Mouse (Mus musculus) embryonic facial prominence, embryonic 11.5 days (tissue): ENCODE results near the gene Sox10. TPM values are rescaled to one million over a fixed set of nuclear protein-coding genes. Genes with fewer than 3 reads are reported as not detected.

Experiments
- ATAC-seq: fragments of 200-750 bp; cut with Nextera tagmentation; replicated peaks from 2 replicates; pipeline ENCODE4 v1.8.0; 2017; ENCODE audit warnings: low read depth; ENCODE audit not compliant: insufficient number of reproducible peaks, low FRiP score, low TSS enrichment
- DNase-seq: peaks from one replicate; pipeline ENCODE4 v3.0.0-alpha.2; 2015; ENCODE audit warnings: low spot score
- H3K27ac ChIP-seq: fragments of 300-500 bp; sonication (generic); replicated peaks from 2 replicates; pipeline ENCODE4 v1.5.1; 2014; ENCODE audit warnings: mild to moderate bottlenecking, low read depth, low read length, control low read depth
- H3K27me3 ChIP-seq: fragments of 300-500 bp; sonication (generic); 2 replicates; pipeline ENCODE4 v1.6.1; 2014; ENCODE audit warnings: mild to moderate bottlenecking, low read length, moderate library complexity, mixed read lengths; ENCODE audit not compliant: control insufficient read depth, insufficient read depth
- H3K36me3 ChIP-seq: fragments of 300-500 bp; sonication (generic); replicated peaks from 2 replicates; pipeline ENCODE4 v1.6.1; 2014; ENCODE audit warnings: low read depth, mild to moderate bottlenecking, low read length, moderate library complexity, mixed read lengths; ENCODE audit not compliant: control insufficient read depth, insufficient read depth
- H3K4me1 ChIP-seq: fragments of 300-500 bp; sonication (generic); 2 replicates; pipeline ENCODE4 v1.6.1; 2014; ENCODE audit warnings: low read length, mixed read lengths; ENCODE audit not compliant: control insufficient read depth, insufficient read depth
- H3K4me2 ChIP-seq: fragments of 300-500 bp; sonication (generic); 2 replicates; pipeline ENCODE4 v1.6.1; 2014; ENCODE audit warnings: low read depth, mild to moderate bottlenecking, control low read depth, low read length, moderate library complexity
- H3K4me3 ChIP-seq: fragments of 300-500 bp; sonication (generic); 2 replicates; pipeline ENCODE4 v1.5.1; 2014; ENCODE audit warnings: low read depth, low read length, control low read depth
- H3K9ac ChIP-seq: fragments of 300-500 bp; sonication (generic); replicated peaks from 2 replicates; pipeline ENCODE4 v1.6.1; 2014; ENCODE audit warnings: mild to moderate bottlenecking, control low read depth, low read length
- H3K9me3 ChIP-seq: fragments of 300-500 bp; sonication (generic); replicated peaks from 2 replicates; pipeline ENCODE4 v1.6.1; 2016; ENCODE audit warnings: mild to moderate bottlenecking, low read length, inconsistent platforms, mixed read lengths; ENCODE audit not compliant: control insufficient read depth
- WGBS: fragments of 180-500 bp; shearing (Covaris S2); extraction: QIAGEN DNeasy Blood & Tissue Kit; methylation state at CpG from one replicate; pipeline ENCODE4 v1.1.7; 2014; 5-methylcytosine and 5-hydroxymethylcytosine counted together
- polyA plus RNA-seq: library from polyadenylated mRNA; unstranded; fragments of >200 nt; fragmentation: Nextera tagmentation; extraction: Ambion mirVana; gene quantifications from 2 replicates; pipeline ENCODE4 v1.2.1, GENCODE M21; 2014

The Sox10 gene
- polyA plus RNA-seq, 1 experiment from 2014 or later: 11.6 TPM

DNA sequence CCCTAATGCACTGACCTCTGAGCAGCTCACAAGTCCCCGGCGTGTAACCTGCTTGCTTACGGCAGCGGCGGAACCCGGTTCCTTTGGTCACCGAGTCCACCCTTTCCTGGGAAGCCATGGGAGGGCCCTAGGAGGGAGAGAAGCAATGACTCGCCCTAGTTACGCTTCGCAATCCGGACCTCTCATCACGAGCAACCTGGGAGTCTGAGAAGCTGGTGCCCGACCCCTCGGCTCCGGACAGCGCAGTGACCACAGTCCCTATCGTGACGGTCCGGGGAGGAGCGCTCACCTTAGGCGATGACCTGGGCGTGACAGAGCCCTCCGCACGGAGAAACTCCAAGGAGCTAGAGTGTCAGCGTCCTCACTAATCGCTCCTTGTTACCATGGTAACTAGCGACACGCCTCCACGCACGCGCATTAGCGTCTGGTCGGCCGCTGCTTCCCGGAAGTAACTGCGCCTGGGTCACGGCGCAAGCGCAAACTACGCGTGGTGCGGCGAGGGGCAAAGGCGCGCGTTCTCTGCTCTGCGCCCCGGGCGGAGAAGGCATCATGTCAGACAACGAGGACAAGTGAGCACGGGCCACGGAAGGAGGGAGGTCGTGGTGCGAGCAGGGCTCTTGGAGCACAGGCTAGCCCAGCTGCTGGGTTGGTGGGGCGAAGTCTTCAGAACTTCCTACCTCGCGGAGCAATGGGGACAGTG is 24.0 kb downstream of the Sox10 start, which contains the start of the genes Polr2f and 1700088E04Rik:
Polr2f (plus strand) TSS at position 144 of the 700 bp plus-strand sequence.
1700088E04Rik (minus strand) TSS at position 388 of the 700 bp plus-strand sequence.
- Histone ChIP-seq H3K9ac (peak within 1 kb of the TSS; percentile 79), H3K27ac (no peak within 1 kb of the TSS), H3K4me3 (peak within 1 kb of the TSS; percentile 87), H3K36me3 (no peaks in the 10 kb centered on the region; the same call in 1 of the 2 replicates), H3K9me3 (no peaks in the 10 kb centered on the region), H3K27me3 (no peaks in the 10 kb centered on the region), H3K4me2 (peak within 1 kb of the TSS; percentile 79), H3K4me1 (no peaks in the 10 kb centered on the region; the same call in 1 of the 2 replicates)
- peak; percentile 98 for DNase-seq
- ATAC-seq: peak; percentile 84
- WGBS: under 1% methylated on average over 57 of the region's 57 CpGs

DNA sequence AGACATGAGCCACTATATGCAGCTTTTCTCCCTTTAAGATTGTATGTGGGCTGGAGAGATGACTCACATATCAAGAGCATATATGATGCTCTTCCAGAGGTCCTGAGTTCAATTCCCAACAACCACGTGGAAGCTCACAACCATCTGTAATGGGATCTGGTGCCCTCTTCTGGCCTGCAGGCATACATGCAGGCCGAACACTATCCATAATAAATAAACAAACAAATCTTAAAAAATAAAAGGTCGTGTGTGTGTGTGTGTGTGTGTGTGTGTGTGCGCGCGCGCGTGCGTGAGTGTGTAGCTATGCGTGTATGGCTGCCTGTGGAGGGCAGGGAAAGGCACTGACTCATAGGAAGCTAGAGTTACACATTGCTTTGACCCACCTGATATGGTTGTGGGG is 25.4 kb downstream of the Sox10 start:
- ATAC-seq: no peak
- H3K27ac ChIP-seq: no peak overlapping the region

DNA sequence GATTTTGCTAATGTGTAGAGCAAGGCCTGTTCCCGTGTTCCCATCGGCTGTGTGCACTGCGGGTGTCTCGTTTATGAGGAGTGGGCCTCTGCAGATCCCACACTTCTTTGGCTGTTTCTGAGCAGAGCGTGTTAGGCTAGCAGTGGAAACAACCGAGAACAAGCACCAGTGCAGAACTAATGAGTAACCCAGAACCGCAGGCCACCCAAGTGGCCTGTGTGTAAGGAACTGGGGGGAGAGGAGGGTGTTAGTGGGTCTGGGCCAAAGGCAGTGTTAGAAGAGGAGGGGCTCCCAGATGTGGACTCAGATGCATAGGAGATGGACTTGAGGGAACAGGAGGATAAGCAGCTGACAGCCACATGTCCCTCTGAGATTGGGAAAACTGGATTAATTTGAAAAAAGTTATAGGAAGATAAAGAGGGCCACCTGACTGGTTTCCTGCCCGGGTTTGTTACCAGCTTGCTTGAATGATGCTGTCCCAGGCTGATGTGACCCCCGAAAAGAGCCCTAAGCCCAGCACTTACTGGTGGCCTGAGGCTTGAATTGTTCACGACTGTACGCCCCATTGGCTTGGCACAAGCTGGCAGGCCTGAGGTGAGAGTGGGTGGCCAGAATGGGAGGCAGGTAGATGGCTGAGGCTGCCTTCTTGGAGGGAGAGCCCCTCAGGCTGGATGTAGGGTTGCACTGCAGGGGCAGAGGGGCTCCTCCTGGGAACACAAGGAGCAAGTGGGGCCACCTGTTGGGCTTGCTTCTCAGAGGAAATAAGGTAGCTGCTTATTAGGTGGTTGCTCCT is 29.1 kb downstream of the Sox10 start:
- no peak overlapping the region for H3K4me2 ChIP-seq
- WGBS: 71% methylated on average over 11 of the region's 11 CpGs
- no peaks in the 10 kb centered on the region for H3K4me1 ChIP-seq
- H3K36me3 ChIP-seq: no peaks in the 10 kb centered on the region; the same call in none of the 2 replicates
- no peak for DNase-seq
- H3K9me3 ChIP-seq: no peaks in the 10 kb centered on the region
- H3K9ac ChIP-seq: no peak overlapping the region
- ATAC-seq: no peak
- no peak overlapping the region for H3K4me3 ChIP-seq
- H3K27me3 ChIP-seq: no peaks in the 10 kb centered on the region
- no peak overlapping the region for H3K27ac ChIP-seq

More for the DNA sequence above, 25.4 kb downstream of the Sox10 start:
- no peak overlapping the region for H3K9ac ChIP-seq
- DNase-seq: no peak
- H3K27me3 ChIP-seq: no peaks in the 10 kb centered on the region
- no peaks in the 10 kb centered on the region for H3K9me3 ChIP-seq
- no peaks in the 10 kb centered on the region; the same call in 1 of the 2 replicates for H3K36me3 ChIP-seq
- H3K4me1 ChIP-seq: no peaks in the 10 kb centered on the region; the same call in 1 of the 2 replicates
- WGBS: 64% methylated on average over 10 of the region's 10 CpGs
- no peak overlapping the region for H3K4me3 ChIP-seq
- no peak overlapping the region for H3K4me2 ChIP-seq

DNA sequence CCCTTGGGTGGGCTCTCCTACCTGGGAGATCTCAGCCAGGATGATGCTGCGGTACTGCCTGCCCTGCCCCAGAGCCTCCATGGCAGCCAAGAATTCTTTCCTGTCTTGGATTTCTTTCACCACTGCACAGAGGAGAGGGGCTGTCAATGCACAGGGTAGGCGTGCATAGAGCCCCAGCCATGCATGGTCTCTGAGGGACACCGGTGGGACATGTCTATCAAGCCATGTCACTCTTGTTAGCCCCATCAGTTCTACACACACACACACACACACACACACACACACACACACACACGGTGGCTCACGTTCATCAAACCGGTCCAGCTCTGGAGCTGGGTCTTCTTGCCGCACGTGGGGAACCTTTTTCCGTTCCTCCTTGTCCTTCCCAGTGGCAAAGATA is 29.7 kb downstream of the Sox10 start:
- no peaks in the 10 kb centered on the region for H3K27me3 ChIP-seq
- DNase-seq (no peak), ATAC-seq (no peak; the same call in 1 of the 2 replicates)
- WGBS: 75% methylated on average over 9 of the region's 9 CpGs
- H3K9ac ChIP-seq: no peak overlapping the region
- no peak overlapping the region for H3K4me3 ChIP-seq
- no peak overlapping the region for H3K4me2 ChIP-seq
- H3K4me1 ChIP-seq: no peaks in the 10 kb centered on the region
- no peaks in the 10 kb centered on the region; the same call in none of the 2 replicates for H3K36me3 ChIP-seq
- H3K9me3 ChIP-seq: no peaks in the 10 kb centered on the region
- H3K27ac ChIP-seq: no peak overlapping the region

DNA sequence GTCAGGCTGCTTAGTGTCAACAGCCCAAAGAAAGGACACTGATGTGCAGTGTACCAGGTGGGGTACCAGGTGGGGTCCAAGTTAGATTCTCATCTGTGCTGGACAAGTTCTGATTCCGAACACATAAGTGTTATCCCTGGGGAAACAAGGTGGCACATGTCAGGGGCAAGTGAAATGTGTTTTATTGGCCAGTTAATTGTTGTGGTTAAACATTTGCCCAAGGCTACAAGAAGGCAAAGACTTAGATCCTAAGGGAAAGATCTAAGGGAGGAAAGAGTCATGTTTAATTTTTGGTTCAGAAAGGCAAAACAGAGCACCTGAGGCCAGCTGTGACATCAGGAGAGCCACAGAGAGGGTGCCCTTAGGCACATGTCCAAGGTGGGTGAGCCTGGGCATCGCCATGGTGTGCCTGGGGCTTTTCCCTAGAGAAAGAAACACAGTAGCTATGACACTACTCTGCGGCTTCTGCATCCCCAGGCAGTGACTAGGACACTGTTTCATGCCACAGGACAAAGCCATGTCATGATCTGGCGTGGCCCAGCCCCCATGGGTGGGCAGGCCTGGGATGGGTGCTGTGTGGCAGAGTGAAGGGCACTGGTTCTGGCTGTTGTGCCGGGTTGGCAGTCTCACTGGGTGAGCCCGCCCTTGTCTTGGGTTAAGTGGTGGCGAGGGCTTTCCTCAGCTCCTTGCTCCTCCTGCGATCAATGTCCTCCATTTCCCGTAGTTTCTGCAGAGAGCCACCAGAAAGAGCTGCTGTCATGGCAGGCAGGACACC is 30.4 kb downstream of the Sox10 start:
- DNase-seq: no peak

DNA sequence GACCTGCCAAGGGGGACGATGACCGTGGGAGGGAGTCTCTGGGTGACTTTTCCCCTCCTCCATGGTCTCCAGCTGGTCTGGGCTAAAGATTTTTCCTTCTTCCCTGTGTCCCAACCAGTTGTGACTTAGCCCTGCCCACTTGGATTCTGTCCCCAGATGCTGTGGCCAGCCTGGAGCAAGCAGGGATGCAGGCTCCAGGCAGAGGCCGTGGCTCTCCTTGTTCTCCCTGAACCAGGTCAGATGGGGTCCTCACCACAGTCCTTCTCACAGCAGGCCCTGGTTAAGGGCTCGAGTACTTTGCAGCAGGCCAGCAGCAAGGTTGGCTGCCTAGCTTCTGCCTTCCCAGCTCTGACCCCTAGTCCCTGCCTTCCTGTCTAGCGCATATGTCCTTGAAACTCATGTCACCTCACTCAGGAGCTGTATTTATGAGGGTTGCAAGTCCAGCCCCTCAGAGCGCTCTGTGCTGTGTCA is 31.8 kb downstream of the Sox10 start:
- Histone ChIP-seq H3K4me3 (no peak overlapping the region), H3K27me3 (no peaks in the 10 kb centered on the region), H3K4me2 (no peak overlapping the region), H3K27ac (no peak overlapping the region), H3K4me1 (no peaks in the 10 kb centered on the region), H3K36me3 (no peaks in the 10 kb centered on the region; the same call in none of the 2 replicates), H3K9ac (no peak overlapping the region), H3K9me3 (no peaks in the 10 kb centered on the region)
- DNase-seq (no peak), ATAC-seq (no peak)
- 88% methylated on average over 6 of the region's 6 CpGs for WGBS

More for the DNA sequence above, 30.4 kb downstream of the Sox10 start:
- 81% methylated on average over 9 of the region's 9 CpGs for WGBS
- Histone ChIP-seq H3K27me3 (no peaks in the 10 kb centered on the region), H3K9me3 (no peaks in the 10 kb centered on the region), H3K9ac (no peak overlapping the region), H3K36me3 (no peaks in the 10 kb centered on the region; the same call in none of the 2 replicates), H3K4me2 (no peak overlapping the region), H3K4me1 (no peaks in the 10 kb centered on the region), H3K27ac (no peak overlapping the region), H3K4me3 (no peak overlapping the region)
- no peak for ATAC-seq

DNA sequence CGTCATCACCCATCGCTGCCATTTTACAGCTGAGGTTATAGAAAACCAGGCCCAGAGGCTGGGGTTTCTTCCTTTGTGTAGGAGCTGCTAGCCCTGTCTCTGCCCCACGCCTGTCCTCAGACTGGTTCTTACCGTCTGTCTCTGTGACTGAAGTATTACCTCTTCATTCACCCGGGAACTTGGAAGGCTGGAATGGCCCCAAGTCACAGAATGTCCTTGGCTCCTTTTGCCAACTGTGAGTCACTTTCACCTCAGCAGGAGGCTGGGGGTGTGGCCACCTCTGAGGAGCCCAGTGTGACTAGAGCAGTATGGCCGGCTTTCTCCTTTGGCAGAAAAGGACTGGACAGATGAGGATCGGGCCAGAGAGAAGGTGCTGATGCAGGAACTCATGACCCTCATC is 33.6 kb downstream of the Sox10 start:
- H3K9ac ChIP-seq: no peak overlapping the region
- no peaks in the 10 kb centered on the region for H3K9me3 ChIP-seq
- H3K4me3 ChIP-seq: no peak overlapping the region
- no peak for DNase-seq
- H3K27me3 ChIP-seq: no peaks in the 10 kb centered on the region
- ATAC-seq: no peak
- H3K36me3 ChIP-seq: peaks cover 4% of the 10 kb centered on the region
- no peaks in the 10 kb centered on the region for H3K4me1 ChIP-seq
- H3K27ac ChIP-seq: no peak overlapping the region
- 73% methylated on average over 7 of the region's 7 CpGs for WGBS
- no peak overlapping the region for H3K4me2 ChIP-seq
